Mouse (Mus musculus): ENCODE results near the gene 1700019A02Rik. TPM values are rescaled to one million over a fixed set of nuclear protein-coding genes. Genes with fewer than 3 reads are reported as not detected.

1700019A02Rik gene
- total RNA-seq (2017) = not detected in 2 replicates

DNA sequence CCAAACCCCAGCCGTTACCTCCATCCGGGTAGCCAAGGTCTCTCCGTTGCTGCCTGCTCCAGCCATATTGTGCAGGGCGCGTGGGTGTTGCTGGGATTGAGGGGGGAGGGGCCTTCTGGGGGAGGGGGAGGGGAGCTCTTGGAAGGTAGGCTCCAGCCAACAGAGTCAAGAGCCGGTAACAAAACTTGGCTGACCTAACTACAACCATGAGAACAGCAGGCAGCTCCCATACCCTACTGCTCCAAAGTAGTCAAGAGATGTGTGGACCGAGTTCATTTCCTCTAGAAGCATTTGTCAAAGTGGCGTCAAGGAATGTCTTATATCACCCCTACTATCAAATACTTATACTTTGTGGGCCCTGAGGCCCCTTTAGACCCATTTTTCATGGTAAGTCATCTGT lies at the start of gene 1700019A02Rik:
TSS of gene 1700019A02Rik (minus strand) at position 101 of the 400 bp plus-strand sequence.
- ATAC-seq (replicated peaks; ENCODE audit: low read depth, poor library complexity, severe bottlenecking) = no peak

DNA sequence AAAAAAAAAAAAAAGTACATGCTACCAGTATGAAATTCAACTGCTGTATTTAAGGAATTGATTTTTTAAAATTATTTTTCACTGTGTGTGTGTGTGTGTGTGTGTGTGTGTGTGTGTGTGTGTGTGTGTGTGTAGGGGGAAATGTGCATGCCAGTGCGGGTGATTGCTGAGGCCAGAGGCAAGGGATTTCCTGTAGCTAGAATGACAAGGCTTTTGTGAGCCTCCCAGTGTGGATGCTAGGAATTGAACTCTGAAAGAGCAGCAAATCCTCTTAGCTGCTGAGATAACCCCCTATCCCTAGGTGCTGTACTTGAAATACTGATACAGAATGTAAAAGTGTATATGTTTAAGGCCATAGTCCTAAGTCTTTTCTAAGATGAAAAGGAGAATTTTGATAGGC lies 38.6 kb upstream of the 1700019A02Rik start:
- ATAC-seq (replicated peaks; ENCODE audit: low read depth, poor library complexity, severe bottlenecking) = 0 out of 2 replicates have a peak, but pooled peaks have one; percentile 29

- ATAC-seq (replicated peaks; ENCODE audit: low read depth, poor library complexity, severe bottlenecking) = no peak
Measured at GRCm38 (mm10) chr1:53225616-53226015, 38.2 kb upstream of the 1700019A02Rik start.

- ATAC-seq (replicated peaks; ENCODE audit: low read depth, poor library complexity, severe bottlenecking) = no peak
Measured at GRCm38 (mm10) chr1:53224775-53225174, 37.3 kb upstream of the 1700019A02Rik start.

GRCm38 (mm10) chr1:53210136-53210535 lies 22.7 kb upstream of the 1700019A02Rik start:
- ATAC-seq (replicated peaks; ENCODE audit: low read depth, poor library complexity, severe bottlenecking) = no peak

DNA sequence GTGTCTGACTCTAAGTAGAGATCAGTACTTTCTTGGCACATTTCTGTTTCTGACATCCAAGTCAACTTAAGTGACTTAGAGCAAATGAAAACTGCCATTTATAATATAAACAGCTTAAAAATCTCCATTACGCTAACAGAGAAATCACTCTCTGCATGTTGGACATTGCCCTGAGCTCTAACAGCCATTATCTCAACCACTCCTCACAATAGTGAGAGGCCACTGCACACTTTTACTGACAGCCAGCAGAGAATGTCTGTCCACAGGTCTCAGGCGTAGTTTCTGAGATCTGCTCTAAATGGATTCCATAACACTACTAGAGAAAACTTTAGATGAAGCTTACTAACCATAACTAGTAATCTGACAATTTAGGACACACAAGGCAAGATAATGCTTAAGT lies 16.5 kb upstream of the 1700019A02Rik start:
- no peak for ATAC-seq (replicated peaks; ENCODE audit: low read depth, poor library complexity, severe bottlenecking)

GRCm38 (mm10) chr1:53201630-53202199 lies 14.3 kb upstream of the 1700019A02Rik start:
- no peak for ATAC-seq (replicated peaks; ENCODE audit: low read depth, poor library complexity, severe bottlenecking)

DNA sequence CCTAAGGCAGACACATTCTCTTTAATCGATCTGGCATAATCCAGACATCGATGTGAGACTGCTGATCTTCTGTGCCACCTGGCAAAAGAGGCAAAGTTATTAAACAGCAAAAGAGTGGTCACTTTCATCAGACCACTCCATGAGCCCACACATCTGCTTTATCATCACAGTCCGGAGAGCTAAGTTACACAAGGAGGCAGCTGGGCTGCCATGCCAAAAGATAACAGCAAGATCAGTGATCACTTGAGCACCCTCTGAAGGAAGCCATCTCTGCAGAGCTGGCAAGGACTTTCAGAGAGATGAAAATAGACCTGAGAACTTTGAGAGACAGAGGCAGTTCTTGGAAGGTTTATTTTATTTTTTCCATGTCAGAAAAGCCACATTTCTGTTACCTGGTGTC lies 7.1 kb upstream of the 1700019A02Rik start:
- no peak for ATAC-seq (replicated peaks; ENCODE audit: low read depth, poor library complexity, severe bottlenecking)

- ATAC-seq (replicated peaks; ENCODE audit: low read depth, poor library complexity, severe bottlenecking) = no peak
Measured at GRCm38 (mm10) chr1:53191234-53191633, 3.8 kb upstream of the 1700019A02Rik start.

DNA sequence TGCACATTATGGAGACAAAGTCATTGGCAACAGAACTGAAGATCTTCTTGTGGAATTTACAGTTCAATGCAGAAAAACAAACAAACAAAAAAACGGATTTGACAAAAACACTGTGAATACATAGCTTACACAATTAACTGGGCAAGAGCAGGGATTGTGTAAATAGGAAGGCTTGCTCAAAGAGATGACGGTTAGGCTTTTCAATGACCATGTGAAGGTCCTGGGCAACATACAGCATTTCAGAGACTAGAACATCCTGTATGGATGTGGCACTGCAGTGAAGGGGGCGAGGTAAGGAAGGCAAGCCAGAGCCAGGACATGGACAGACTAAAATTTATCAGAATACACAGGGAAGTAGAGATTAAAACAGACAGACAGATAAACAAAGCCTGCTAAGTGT lies 2.2 kb upstream of the 1700019A02Rik start:
- ATAC-seq (replicated peaks; ENCODE audit: low read depth, poor library complexity, severe bottlenecking) = no peak

DNA sequence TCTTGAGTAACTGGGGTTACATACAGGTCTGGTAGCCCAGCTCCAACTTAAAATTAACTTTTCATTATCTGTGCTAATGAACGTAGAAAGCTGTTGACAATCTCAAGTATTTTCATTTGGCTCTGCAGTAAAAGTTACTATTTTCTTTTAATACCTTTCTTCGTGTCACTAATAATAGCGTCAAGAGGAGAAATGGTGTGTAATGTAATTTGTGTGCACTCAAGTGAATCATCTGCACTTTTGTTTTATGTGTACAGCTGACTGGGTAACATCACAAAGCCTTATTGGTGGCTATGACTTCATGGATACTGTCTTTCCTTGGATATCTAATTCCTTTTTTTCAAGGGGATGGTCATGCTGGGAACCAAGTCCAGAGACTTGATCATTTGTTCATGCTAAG lies 1.1 kb downstream of the 1700019A02Rik start:
- no peak for ATAC-seq (replicated peaks; ENCODE audit: low read depth, poor library complexity, severe bottlenecking)

DNA sequence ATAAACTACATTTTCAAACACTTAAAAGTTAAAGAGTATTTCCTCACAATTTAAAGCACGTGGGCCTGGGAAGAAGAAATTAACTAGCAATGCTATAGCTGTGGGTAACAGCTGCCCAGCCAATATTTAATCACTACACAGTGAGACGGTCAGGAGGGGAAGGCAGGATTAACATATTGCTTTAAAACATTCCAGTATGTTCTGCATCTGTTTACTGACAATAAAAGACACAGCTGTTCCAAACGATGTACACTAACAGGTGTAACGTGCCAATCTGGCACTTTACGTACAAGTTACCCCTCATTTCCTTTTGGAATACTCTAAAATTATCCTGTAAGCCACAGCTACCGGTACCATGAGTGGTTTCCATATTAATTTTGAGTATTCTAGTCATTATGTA lies 29.7 kb downstream of the 1700019A02Rik start:
- ATAC-seq (replicated peaks; ENCODE audit: low read depth, poor library complexity, severe bottlenecking) = no peak

GRCm38 (mm10) chr1:53123066-53123465 lies 64.4 kb downstream of the 1700019A02Rik start:
- ATAC-seq (replicated peaks; ENCODE audit: low read depth, poor library complexity, severe bottlenecking) = no peak

GRCm38 (mm10) chr1:53110561-53110960 lies 76.9 kb downstream of the 1700019A02Rik start:
- no peak for ATAC-seq (replicated peaks; ENCODE audit: low read depth, poor library complexity, severe bottlenecking)

Other genes with a start within 250 kb of the 1700019A02Rik start
- 0.27 TPM in 1 of 2 replicates, not detected in the other for gene 1700019D03Rik, start 167.5 kb downstream of the 1700019A02Rik start, total RNA-seq (2017)
- not detected in 2 replicates for gene Mstn, start 126.0 kb downstream of the 1700019A02Rik start, total RNA-seq (2017)
- 20.8 and 22.7 TPM in 2 replicates for gene Pms1, start 109.4 kb upstream of the 1700019A02Rik start, total RNA-seq (2017)
- gene Ormdl1, start 109.5 kb upstream of the 1700019A02Rik start, total RNA-seq (2017) = 30.7 and 33.5 TPM in 2 replicates
- gene Gm28778, start 109.5 kb upstream of the 1700019A02Rik start, total RNA-seq (2017) = not detected in 2 replicates
- gene Osgepl1, start 126.0 kb upstream of the 1700019A02Rik start, total RNA-seq (2017) = 12.5 and 18.7 TPM in 2 replicates
- gene Asdurf, start 165.0 kb upstream of the 1700019A02Rik start, total RNA-seq (2017) = 168 and 381 TPM in 2 replicates
- gene Gm28551, start 165.0 kb upstream of the 1700019A02Rik start, total RNA-seq (2017) = not detected in 2 replicates
- 80.0 and 84.4 TPM in 2 replicates for gene Asnsd1, start 165.1 kb upstream of the 1700019A02Rik start, total RNA-seq (2017)

All from common myeloid progenitor, adult 5-6 weeks (primary cell).